Mouse (Mus musculus) cerebellum, postnatal 25 days (tissue): ENCODE measurements around the gene D17Wsu92e.

Source experiments
- DNase-seq, 2 experiments: peaks; one replicate each; pipeline ENCODE4 v3.0.0; 2021; ENCODE audit warnings: mixed read lengths in 2 of 2

The D17Wsu92e gene

GRCm38 (mm10) chr17:27734344-27735073 lies 85.9 kb downstream of the D17Wsu92e start:
- DNase-seq: no peak

- DNase-seq: no peak
Observed at GRCm38 (mm10) chr17:27732694-27733093, 87.8 kb downstream of the D17Wsu92e start.

DNA sequence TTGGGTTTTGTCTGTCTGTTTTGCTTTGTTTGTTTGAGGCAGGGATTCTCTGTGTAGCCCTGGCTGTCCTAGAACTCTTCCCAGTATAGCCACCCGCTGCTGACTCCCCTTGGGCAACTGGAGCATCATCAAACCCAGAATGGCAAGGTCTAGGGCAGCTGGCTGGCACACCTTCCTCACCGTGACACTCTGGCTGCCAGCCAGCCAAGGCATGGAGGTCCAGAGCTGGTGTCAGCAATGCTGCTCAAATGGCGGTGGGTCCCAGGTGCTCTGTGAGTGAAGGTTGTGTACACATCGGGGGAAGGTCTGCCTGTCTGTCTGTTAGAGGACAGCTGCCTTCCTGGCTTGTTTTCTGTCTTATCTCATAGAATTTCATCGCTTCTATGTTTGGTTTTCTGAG lies 88.3 kb downstream of the D17Wsu92e start:
- DNase-seq: peak in 1 of 2 experiments; percentile 41

GRCm38 (mm10) chr17:27728770-27729169 lies 91.7 kb downstream of the D17Wsu92e start, which contains the start of gene Spdef:
Spdef (minus strand) TSS chr17:27728955.
- DNase-seq: no peak

DNA sequence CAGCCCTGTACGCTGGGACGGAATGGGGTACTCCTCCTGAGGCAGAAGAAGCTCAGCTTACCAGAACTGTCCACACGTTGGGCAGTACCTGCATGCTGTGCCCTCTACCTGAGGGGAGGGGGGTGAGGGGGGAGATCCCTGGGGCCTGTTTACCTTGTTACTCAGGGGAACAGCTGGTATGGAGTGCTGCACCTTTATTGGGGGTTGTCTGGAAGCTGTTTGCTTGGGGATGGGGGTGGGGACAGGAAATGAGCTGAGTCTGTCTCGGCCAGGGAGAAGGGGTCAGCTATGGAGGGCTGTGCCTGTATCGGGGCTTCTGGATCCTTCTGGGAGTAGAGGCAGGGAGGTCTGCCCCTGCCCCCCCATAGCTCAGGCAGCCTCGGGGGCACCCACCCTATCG lies 93.9 kb downstream of the D17Wsu92e start:
- DNase-seq: no peak

- no peak for DNase-seq
Observed at GRCm38 (mm10) chr17:27725412-27725811, 95.0 kb downstream of the D17Wsu92e start.

DNA sequence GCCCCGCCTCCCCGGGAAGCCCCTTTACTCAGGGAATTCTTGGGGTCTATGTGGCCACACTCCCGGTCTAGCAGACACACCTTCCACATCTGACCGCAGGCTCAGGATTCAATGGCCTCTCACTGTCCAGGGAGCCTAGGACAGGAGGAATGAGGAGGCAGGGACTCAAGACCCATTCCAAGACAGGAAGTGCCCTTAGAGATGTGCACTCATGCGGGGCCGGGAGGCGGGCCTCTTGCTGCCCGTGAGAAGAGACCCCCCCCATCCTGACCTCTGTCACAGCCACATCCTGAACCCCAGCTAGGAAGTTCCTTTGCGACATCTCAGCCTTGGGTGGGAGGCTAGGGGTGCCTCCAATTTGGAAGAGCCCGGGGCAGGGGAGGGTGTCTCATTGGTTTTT lies 95.4 kb downstream of the D17Wsu92e start:
- no peak for DNase-seq

GRCm38 (mm10) chr17:27724327-27724726 lies 96.1 kb downstream of the D17Wsu92e start:
- no peak for DNase-seq

DNA sequence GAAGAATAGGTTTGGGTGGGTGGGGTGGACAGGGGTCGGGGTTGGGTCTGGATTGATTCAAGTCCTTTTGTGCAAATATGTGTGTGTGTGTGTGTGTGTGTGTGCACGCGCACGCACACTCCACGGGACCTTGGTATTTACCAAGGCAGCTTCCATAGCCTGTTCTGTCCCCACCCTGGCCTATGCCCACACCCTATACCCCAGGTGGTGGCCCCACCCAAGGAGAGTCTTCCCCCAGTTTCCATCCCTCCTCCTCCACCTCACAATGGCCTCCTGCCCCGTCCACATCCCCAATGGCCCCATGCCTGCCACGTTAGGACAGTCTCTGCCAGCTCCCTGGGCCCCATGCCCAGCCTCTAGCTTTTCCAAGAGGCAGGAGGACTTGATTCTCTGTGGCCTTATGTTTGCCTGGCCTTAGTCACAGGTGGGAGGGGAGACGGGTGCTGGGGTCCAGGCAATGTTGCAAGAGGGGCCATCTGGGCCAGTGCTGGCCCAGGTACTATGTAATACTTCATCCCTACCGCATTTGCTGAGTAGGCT lies 99.3 kb downstream of the D17Wsu92e start:
- DNase-seq: peak; percentile 92 to 96

- DNase-seq: peak in 1 of 2 experiments; percentile 41
Observed at GRCm38 (mm10) chr17:27720326-27720725, 100.1 kb downstream of the D17Wsu92e start.

DNA sequence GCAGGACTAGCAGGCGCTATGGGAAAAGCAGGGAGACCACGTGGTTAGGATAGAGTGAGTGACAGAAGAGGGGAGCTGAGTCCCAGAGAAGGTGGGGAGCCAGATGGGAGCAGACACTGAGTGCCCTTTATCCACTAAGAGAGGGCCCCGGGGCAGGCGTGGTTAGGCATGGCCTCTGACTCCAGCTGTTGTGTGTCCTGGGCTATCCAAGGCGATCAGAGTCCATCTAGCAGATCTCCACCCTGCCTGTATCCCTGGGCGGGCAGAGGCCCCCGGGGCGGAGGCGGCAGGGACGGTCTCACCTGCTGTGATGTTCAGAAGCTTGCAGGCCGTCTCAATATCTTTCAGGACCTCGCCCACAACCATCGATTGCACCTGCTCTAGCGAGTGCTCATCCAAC lies 100.8 kb downstream of the D17Wsu92e start:
- DNase-seq: no peak

- peak in 1 of 2 experiments; percentile 47 for DNase-seq
Observed at GRCm38 (mm10) chr17:27718250-27718649, 102.2 kb downstream of the D17Wsu92e start.

GRCm38 (mm10) chr17:27716804-27717203 lies 103.6 kb downstream of the D17Wsu92e start:
- peak in 1 of 2 experiments; percentile 43 for DNase-seq

GRCm38 (mm10) chr17:27712832-27713231 lies 107.6 kb downstream of the D17Wsu92e start:
- no peak for DNase-seq

DNA sequence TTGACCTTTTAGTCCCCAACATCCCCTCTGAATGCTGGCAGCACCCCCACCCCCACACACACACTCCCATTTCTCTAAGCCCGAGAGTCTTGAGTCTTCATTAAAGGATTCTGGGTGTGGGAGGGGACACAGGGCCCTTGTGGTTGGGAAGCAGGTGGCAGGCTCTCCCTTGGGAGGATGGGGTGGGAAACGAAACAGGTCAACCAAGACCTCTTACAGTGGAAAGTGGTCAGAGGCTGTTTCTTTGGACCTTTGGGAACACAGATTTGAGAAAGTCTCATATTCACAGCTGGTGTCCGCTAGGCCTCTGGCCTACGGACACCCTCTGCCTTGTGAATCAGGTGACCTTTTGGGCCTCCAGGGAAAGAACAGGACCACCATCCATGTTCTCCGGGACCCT lies 110.8 kb downstream of the D17Wsu92e start:
- no peak for DNase-seq

GRCm38 (mm10) chr17:27707954-27708661 lies 112.3 kb downstream of the D17Wsu92e start:
- peak in 1 of 2 experiments; percentile 75 for DNase-seq

- no peak for DNase-seq
Observed at GRCm38 (mm10) chr17:27705661-27706060, 114.8 kb downstream of the D17Wsu92e start.

DNA sequence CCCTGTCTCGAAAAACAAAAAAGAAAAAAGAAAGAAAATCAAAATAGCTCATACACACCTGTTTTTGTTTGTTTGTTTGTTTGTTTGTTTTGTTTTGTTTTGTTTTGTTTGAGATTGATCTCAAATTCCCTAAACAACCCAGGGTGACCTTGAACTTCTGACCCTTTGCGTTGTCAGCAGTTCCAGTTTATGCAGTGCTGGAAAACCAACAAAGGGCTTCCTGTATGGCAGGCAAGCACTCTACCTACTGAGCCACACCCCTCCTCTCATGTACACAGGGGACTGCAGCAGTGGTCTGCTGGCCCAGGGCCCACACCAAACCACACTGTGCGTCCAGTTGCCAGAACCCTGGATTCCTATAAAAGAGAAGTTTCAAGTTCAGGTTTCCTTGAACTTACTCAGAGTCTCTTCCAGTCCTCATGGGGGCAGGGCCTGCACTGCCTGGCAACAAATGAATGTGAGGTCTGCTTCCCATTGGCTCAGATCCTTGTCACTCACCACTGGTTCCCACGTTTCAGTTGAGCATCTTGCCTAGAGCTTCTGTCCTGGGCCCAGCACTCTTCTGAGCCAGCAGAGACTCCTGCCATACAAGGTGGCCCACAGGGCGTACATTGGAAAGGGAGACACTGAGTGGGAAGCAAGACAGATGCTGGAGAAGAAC lies 116.4 kb downstream of the D17Wsu92e start:
- DNase-seq: peak in 1 of 2 experiments; percentile 53

DNA sequence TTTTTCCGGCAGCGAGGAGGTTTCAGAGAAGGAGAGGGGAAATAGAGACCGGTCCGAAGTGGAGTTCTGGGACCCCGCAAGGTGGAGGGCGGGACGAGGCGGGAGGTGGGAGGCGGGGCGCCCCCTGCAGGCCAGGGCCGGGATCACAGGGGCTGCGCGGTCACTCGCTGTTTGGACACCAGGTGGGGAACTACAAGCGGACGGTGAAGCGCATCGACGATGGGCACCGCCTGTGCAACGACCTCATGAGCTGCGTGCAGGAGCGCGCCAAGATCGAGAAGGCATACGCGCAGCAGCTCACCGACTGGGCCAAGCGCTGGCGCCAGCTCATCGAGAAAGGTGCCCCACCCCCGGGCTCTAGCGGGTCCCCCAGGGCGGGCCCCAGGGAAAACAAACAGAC lies 117.9 kb downstream of the D17Wsu92e start:
- DNase-seq: peak; percentile 77 to 83

DNA sequence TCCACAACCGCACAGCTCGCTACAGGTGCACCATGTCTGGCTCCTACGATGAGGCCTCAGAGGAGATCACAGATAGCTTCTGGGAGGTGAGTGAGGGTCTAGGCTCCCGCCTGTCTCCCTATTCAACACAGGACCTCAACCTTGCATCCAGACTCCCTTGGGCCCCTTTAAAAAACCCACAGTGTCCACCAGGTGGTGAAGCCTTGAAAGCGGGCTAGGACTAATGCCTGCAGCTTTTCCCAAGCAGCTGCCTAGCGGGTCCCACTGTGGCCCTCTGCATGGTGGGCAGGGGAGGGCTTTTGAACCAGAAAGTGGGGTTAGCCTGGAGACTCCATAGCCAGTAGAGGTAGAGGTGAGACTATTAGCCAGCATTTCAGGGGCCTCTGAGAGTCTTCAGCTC lies 118.6 kb downstream of the D17Wsu92e start:
- DNase-seq: no peak
